Mouse (Mus musculus): Measurements from ENCODE around the gene Mrtfa. TPM values are rescaled to one million over a fixed set of nuclear protein-coding genes. Genes with fewer than 3 reads are reported as not detected.
A peak's percentile ranks its signal among the peaks of the same experiment; 100 is the strongest.

Gene Mrtfa
- total RNA-seq, 2 experiments from 2014 or later: 8.2 to 9.1 TPM

DNA sequence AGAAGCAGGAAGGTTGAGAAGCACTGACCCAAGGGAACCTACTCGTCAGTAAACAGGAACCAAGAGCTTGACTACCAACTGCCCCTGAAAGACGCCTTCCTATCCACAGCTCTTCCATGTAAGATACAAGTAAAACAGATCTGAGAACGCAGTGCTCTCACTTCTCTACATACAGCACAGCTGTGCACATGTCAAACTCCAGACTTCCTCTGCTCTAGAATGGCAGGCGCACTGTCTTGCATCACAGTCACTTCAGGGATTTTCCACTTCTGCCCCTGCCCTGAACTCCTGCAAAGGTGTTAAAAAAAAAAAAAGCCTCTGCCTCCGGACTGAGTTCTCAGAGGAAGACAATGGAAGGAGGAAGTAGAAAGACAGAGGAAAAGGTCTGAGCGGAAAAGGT is 78.0 kb downstream of the Mrtfa start:
- no peak for DNase-seq (ENCODE audit: low spot score)
- intact Hi-C loops (cut with DNase I): no loop called here

DNA sequence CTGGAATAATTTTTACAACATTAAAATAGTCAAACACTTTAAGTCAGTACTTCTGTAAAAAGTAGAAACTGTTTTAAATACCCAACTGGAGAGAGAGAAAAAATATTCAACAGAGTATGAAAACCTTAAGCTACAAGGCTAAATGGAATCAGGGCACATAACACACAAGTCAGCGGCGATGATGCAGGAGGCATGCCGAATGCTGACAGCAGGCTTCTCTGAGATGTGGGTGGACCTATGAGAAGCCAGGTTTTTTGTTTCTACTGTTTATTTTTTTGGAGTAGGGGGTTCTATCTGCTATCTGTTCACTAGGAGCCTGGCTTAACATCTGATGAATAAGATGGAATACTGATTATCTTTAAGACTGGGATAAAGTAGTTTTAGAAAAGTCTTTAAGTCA is 80.2 kb downstream of the Mrtfa start:
- no peak for DNase-seq (ENCODE audit: low spot score)
- intact Hi-C loops (cut with DNase I): no loop called here

DNA sequence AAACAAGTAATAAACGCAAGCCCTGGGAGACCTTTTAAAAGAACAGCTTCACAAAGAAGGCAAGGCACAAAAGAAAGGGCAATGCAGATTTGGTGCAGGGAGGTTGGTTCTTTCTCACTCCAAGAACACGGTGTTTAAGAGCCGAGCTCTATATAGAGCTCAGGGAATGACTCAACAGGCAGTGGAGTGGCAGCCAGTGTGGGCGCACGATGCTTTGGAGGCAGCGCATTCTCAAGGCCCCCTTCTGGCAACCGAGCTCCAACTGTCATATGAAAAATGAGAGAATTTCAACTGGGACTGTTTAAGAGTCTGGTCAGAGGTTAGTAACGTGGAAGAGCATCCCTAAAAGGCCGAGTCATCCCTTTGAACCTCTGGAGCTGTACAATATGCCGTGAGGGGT is 84.6 kb downstream of the Mrtfa start:
- DNase-seq (ENCODE audit: low spot score): no peak
- intact Hi-C loops (cut with DNase I): no loop called here

DNA sequence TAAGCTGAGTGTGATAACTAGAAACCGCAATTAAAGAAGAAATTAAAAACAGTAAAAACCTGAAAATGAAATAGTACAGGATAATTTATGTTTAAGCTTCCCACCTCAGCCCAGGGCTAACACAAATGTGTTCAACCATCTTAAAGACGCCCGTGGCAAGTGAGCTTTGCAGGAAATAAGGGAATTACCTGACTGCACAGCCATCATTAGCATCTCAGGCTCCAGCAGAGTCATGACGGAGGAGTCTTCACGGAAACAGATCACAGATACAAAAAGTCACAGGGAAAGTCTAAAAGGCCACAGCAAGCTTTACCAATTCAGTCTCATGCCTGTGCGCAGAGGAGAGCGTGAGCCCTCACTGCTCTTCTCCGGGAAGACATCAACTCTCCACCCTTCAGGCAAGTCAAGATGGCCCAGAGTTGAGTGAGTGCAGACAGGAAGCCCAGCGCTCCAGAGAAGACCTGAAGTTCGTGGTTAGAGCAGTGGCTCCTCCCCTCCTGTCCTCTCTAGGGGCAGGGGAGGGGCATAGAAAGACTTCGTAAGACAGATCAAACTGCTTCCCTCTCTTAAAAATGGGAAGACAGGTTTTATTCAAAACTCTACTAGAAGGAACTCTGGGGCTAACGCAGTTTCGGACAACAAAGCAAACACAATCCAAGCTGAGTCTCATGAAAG is 85.8 kb downstream of the Mrtfa start:
- intact Hi-C loops (cut with DNase I): no loop called here
- DNase-seq (ENCODE audit: low spot score): no peak

DNA sequence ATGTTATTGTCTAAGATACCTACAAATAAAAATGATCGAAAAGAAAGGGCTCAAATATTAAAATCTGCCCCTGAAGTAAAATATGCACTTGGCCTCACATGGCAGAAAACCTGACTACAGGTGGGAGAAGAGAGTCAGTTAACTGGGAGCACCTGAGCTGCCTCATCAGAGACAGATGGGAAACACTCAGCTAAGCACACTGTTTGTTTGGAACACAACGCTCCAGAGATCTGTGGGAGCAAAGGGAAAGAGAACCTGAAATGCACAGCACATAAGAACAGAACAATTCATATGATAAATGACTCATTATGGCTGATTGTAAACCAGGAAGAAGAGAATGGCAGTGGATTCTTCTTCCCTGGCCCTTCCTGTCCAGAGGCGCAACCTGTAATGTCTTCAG is 87.1 kb downstream of the Mrtfa start:
- intact Hi-C loops (cut with DNase I): no loop called here
- DNase-seq (ENCODE audit: low spot score): no peak

DNA sequence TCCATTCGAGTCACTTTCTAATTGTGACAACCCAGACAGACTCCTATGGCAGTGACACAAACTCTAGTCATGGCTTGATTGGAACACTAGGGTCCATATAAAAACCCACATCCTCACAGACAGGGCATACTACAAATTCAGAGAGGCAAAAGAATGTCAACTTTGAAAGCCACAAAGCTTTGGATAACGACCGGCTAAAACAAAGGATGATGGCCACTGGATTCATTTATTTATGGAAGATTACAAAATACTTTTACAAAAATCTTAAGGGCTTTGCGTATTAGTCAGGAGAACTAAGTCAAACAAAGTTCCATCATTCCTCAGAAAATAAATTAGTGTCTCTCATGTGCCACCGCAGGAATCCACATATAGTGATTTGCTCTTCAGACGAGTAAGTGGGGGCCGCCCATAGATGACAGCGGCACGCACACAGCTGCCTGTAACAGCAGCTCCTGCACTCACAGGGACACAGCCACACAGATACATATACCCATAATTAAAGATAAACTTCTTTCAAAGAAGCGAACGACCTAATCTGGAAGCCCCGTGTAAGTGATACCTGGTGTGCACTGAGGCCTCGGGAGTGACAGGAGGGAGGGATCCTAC is 88.2 kb downstream of the Mrtfa start:
- intact Hi-C loops (cut with DNase I): no loop called here
- DNase-seq (ENCODE audit: low spot score): no peak

DNA sequence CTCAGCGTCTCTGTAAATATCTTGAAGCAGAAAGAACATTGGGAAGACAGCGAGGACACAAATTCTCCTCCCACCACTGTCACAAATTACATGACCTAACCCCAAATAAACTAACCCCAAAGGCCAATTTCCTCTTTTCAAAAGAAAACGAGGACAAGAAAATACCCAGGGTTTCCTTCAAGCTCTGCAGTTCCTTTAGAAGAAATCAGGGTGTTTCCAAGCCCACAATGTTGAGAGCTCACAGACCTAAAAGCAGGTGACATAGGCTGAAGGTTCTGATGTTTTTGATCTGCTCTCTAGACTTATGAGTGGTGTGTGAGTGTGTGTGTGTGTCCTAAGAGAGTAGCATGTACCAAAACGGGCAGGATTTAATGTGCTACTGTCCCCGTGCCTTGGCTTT is 89.2 kb downstream of the Mrtfa start:
- intact Hi-C loops (cut with DNase I): no loop called here
- DNase-seq (ENCODE audit: low spot score): no peak

DNA sequence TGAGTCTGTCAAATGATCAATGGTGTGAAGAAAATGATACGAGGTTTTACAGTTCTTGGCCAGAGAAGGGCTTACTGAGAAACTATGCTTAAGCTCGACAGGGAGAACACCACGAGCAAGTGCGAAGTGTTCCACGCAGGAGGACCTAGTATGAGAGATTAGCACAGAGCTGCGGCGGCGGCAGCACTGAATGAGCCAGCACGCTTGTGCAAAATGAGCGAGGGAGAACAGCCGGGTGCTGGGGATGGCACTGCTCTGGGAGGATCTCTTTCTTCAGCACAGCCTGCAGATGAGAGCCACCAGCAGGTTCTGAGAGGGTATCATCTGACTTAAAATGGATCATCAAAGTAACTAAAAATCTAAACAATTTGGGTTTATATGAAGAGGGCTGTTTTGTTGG is 91.3 kb downstream of the Mrtfa start:
- no peak for DNase-seq (ENCODE audit: low spot score)
- intact Hi-C loops (cut with DNase I): no loop called here

DNA sequence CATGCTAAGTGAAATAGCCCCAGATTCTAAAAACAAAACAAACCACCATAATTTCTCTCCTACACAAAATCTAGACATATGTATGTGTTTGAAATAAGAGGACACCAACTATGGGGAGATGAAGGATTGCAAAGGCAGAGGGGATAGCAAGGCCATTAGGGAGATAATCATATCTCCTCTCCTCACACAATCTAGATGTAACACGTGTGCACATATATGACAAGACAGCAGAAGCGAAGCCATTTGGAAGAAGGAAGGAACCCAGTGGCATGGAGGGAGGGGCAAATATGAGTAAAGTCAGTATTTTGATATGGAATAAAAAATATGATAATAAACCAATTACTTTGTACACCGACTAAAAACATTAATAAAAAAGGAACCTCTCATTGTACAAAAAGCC is 91.9 kb downstream of the Mrtfa start:
- intact Hi-C loops (cut with DNase I): no loop called here
- DNase-seq (ENCODE audit: low spot score): no peak

DNA sequence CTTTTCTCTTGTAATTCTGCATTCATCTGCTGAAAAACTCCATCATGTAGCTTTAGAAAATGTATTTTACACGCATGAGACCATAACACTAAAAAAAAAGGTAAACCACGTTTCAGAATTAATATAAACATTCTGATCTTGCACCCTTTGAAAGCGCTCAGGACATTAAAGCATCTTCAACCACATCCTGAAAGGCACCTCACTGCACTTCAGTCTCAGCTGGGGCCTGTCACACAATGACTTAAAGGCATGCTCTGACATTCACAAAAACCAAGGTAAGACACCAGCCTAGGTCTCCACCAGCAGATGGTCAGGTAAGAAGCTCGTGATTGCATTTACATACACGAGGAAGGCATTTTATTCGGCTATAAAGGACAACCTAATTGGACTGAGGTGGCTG is 92.7 kb downstream of the Mrtfa start:
- intact Hi-C loops (cut with DNase I): no loop called here
- DNase-seq (ENCODE audit: low spot score): no peak

DNA sequence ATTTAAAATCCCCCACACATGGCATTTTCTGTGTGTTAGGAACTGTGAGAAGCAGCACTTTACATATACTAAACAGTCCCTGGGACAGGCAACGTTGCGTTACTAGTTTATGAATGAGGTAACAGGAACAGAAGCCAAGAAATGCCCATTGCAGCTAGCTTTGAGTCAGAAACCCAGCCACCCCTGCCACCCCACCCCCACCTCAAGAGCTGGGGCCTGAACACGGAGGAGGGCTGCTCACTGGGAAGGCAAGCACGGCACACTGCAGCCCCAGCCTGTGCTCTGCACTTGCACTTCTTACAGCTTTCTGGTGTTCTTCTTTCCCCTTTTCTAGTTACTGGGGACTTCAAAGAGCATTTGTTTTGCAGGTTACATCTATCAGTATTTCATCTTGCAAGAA is 93.1 kb downstream of the Mrtfa start:
- no peak for DNase-seq (ENCODE audit: low spot score)
- intact Hi-C loops (cut with DNase I): no loop called here

DNA sequence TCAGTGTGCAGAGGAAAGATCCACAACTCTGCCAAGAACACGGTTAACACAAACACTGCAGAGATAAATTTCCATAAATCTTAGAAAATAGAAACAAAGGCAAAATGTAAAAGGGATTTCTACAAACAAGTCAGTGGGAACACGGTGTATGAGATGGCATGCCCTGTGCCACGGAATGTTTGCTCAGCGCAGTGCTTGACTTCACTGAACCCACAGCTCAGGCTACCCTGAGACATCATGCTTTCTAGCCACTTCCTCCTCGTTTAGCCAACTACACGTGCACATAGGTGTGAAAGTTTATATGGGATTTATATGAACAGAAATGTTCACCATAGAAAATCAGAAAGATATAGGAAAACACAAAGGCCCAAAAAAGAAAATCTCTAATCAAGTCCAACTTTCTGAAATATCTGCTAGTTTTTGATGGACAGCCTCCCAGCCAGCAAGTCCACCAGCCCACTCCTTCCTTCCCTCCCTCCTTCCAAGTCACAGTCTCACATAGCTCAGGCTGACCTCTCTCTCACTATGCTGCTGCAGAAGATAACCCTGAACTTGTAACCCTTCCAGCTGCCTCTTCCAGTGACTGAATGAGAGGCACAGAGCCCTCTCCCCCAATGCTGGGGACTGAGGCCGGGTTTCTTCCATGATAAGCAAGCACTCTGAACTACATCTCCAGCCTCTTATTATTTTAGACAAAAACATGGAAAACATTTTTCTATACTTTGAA is 94.1 kb downstream of the Mrtfa start:
- no peak for DNase-seq (ENCODE audit: low spot score)
- intact Hi-C loops (cut with DNase I): no loop called here

DNA sequence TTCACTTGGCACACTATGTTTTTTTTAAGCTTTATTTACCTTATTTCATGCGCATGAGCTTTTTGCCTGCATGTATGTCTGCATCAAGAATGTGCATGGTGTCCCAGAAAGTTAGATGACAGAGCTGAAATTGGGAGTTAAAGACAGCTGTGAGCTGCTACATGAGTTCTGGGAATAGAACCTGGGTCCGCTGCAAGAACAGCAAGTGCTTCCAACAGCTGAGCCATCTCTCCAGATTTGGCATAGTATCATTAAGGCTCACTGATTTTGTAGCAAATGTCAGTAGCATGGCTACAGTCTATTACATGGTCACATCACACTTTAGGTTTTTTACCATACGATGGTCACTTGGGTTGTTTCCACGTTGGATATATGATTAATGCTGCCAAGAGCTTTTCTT is 97.5 kb downstream of the Mrtfa start:
- intact Hi-C loops (cut with DNase I): no loop called here
- no peak for DNase-seq (ENCODE audit: low spot score)

DNA sequence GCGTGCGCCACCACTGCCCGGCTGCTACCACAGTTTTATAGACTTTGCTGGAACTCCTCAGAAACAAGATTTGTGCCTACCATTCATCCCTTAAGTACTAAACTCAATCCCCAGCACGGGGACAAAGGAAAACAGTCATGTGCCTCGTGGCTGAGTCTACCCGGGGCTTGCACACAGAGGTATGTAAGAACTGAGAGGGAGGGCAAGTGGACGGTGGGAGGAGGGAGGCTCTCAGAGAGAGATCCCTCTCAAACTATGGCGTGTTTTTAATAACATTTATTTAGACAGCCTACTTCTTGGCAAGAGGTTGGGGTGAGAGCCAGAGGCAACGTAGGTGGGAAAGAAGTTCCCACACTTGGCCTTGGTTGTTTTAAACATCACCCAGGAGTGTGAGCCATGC is 98.8 kb downstream of the Mrtfa start:
- intact Hi-C loops (cut with DNase I): no loop called here
- DNase-seq (ENCODE audit: low spot score): no peak

DNA sequence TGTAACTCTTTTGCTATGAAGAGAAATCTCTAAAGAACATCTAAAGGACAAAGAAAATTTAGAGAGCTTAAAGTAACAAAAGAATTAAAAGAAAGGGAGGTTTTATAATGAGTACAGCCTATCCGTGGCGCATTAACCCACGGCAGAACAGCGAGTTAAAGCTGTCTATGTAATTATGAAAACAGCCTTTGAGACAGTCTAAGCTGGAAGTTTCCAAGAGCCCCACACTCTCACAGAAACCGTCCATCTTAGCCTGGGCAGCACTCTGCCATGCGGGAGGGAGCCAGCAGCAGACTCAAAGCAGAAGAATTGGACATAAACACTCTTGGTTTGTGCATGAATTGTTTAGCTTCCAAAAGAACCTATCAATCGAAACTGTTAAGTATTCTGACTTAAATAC is 103.0 kb downstream of the Mrtfa start:
- intact Hi-C loops (cut with DNase I): no loop called here
- no peak for DNase-seq (ENCODE audit: low spot score)

DNA sequence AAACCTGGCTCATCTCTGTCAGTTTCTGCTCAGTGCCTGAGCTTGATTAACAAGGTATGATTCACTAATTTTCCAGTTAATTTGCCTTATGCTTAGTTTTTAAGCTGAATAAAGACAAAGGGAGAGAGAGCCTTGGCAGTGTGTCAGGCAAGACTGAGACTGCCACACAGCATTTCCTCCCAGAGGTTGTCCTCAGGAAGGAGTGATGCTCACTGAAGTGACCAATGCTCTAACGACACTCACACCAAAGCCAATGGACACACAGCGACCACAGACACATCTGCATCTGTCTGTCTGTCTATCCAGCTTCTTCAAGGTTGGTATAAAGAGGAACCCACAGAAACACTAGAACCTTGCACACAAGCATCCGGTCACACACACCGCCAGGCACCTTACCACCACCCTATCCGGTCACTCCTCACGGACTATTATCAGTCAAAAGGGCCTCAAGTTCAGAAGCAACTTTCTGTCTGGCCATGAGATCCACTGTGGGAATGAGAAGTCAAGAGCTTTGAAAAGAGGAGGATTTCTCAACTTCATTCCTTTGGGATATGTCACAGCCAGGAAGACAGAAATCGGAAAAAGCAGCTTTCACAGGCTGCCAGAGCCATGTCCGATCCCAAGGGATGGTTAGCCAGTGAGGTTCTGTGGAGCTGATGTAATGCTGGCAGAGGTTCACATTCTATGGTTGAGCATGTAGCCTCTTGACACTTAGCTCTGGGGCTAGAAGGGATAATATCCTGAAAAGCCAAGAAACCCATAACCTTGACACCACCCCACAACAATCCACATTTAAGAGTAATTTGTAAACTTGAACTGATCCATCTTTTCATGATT is 103.7 kb downstream of the Mrtfa start:
- intact Hi-C loops (cut with DNase I): no loop called here
- peak; percentile 66 for DNase-seq (ENCODE audit: low spot score)

DNA sequence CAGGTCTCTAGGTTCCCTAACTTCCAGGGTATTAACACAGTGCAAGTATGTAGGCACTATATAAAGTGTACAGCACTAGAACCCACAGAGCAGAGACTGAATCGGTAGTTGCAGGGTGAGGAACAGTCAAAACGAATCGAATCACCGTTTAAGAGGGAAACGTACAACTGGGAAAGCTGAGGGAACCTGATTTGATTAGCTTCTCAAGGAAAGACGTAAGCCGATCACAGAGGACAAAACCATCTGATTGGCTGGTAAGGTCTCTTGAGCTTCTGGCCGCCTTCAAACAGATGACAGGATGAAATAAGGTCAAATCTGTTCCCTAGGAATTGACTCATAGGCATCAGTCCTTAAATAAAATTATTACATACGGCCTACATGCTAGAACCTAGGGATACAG is 106.7 kb downstream of the Mrtfa start:
- intact Hi-C loops (cut with DNase I): no loop called here

DNA sequence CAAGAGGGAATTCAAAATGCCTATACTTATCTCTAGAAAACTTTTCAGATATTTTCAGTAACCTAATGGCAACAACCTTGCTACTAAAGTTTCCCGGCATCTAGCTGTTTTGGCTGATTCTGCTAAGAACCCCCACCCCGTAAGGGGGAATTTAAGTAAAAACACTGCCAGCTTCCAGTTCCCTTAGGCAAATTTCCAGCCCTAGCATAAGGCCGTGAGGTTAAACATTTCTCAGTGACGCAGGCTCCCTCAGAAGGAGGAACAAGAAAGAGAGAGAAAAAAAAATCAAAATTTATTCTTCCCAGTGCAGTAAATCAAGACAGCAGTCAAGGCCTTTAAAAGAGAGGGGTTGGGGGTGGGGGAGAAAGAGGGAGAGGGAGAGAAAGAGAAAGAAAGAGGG is 107.3 kb downstream of the Mrtfa start:
- intact Hi-C loops (cut with DNase I): no loop called here
- no peak for DNase-seq (ENCODE audit: low spot score)

More for the DNA sequence above, 106.7 kb downstream of the Mrtfa start:
- DNase-seq (ENCODE audit: low spot score): no peak

DNA sequence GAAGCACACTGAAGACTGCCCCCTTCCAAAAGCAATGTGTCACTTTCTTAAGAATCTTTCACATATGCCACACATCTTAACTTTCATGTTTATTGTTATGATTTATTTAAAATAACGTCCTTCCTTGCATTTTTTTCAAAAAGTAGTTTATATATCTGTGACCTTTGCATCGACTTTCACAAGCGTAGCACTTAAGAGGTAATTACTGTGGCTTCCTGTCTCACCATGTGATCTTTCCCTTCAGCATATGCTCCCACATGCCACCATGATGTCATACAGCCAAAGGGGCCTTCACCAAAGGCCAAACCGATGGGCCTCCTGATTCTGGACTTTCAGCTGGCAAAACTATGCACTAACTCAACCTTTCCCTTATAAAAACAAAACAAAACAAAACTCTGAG is 109.3 kb downstream of the Mrtfa start:
- intact Hi-C loops (cut with DNase I): no loop called here
- DNase-seq (ENCODE audit: low spot score): no peak

DNA sequence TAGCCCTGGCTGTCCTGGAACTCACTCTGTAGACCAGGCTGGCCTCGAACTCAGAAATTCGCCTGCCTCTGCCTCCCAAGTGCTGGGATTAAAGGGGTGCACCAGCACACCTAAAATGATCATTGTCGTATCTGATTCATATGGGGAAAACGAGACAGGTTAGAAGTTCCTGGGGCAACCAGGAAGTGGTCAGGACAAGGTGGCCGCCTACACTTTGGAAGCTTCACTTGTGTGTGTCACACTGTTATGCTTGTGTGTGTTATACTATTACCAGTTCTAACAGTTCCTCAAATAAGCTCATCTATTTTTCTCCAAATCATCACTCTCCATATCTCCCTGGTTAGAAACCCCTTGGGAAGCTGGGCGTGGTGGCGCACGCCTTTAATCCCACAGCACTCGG is 110.2 kb downstream of the Mrtfa start:
- DNase-seq (ENCODE audit: low spot score): no peak
- intact Hi-C loops (cut with DNase I): no loop called here

DNA sequence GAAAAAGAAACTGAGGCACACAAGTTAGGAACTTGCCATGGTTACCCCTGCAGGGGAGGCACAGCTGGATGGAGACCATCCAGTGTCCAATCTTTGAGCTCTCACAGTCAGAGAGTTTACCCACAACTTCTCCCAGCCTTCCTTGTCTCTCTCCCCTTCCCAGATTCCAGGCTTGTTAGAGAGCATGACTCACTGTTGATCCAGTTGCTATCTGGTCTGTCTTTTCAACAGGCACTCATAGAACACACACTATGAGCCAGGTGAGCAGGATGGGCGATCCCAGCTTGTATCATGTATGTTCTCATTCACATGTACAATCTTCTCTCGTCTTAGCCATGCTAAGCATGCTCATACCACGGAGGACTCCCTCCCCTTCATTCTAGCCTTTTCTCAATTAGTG is 111.3 kb downstream of the Mrtfa start:
- intact Hi-C loops (cut with DNase I): loop anchor here (5.0 kb wide), 1 partner anchor 118 kb away; no protein-coding TSS in a partner anchor
- DNase-seq (ENCODE audit: low spot score): no peak

All from heart, postnatal 25 days (tissue).